Mouse (Mus musculus) liver, adult (tissue): ENCODE data around the gene Maff.

ENCODE experiments used
- GATA4 ChIP-seq: IDR thresholded peaks from 2 replicates; pipeline ENCODE4 v1.6.1; 2014; ENCODE audit warnings: mild to moderate bottlenecking, low read length; ENCODE audit not compliant: insufficient replicate concordance

The Maff gene

DNA sequence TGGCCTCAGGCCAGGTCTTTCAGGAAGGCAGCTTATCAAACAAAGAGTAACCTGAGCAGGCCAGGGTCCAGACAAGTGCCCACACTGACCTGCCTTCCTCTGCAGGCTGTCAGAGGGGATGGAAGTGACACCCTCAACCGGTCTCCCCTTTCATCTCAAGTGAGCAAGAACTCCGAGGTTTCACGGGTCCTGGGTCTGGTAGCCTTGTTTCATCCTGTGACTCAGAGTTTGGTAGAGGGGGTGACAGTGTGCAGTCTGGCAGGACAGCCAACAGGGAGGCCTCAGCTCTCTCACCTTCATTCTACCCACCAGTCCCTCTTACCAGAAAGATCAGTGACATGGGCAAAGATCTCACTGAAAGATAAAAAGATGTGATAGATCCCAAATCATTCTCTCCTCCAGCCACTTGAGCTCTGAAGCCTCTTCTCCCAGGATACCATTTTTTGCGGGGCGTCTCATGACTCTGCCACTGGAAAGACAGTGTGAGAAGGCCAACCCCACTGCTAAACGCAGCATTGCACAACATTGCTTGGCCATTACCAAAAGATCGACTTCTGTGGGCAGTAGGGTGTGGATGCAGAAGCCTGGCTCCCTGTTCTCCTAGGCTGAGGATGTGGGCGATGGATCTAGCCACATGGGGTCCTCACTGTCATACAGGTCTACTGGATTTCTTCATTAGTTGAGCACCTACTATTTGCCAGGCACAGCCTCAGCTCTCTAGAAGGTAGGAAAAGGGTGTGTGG is at the start of gene Maff:
Gene Maff (plus strand): TSS at position 571 of the 743 bp plus-strand sequence.
- no peak for TF ChIP-seq GATA4

DNA sequence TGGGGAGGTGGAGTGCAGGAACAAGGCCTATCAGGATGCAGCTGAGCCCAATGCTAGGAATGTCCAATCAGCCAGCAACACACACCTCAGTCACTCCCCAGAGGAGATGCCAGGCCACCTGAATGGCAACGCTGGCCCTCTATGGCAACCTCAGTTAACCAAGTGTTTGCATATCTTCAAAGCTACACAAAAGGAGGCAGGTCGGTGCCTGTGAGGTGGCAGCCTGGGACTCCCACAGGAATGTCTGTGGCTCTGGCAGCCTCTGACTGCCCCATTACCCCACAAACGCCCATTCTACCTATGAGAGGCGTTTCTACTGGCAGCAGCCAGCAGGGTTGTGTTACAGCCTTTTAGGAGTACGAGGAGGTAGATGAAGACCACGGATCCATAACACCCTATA is 47.9 kb upstream of the Maff start:
- no peak for TF ChIP-seq GATA4

DNA sequence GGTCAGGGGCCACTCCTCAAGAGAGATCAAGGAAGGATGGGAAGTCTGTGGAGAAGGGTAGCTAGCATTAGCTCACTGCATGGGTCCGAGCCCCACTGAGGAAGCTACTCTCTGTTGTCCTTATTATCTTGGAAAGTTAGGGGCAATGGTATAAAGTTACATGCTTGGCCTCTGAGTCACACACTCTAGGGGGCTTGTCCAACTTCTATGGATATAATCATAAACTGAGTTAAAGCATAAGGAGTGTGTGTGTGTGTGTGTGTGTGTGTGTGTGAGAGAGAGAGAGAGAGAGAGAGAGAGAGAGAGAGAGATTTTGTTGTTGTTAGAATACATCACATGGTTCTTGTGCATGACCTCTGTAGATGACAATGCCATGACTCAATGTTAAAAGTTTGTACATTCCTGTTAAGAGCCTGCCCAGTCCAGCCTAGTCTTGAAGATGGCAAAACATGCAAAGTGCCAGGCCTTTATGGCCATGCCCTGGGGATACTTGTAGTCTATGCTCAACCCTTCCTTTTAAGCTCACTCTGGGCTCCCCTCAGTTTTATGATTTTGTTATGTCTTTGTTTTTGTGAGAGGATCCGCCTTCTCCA is 46.8 kb upstream of the Maff start:
- no peak for TF ChIP-seq GATA4

DNA sequence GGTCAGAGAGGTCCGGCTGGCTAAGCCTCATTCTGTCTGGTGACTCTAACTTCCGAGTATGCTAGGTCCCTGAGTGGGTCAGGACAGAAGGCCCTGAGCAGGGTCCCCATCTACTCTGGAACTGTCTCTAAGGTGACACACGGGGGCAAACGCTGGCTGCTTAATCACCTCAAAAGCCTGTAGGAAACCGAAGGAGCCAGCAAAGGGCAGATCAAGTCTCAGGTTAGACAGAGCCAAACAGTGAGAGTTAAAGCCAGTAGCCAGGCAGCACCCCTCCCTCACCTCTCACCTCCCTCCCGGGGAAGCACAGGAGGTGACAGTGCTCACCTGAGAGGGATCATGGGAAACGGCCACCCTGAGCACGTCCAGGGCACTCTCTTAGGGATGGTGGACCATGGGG is 42.7 kb upstream of the Maff start:
- TF ChIP-seq GATA4, result no peak

DNA sequence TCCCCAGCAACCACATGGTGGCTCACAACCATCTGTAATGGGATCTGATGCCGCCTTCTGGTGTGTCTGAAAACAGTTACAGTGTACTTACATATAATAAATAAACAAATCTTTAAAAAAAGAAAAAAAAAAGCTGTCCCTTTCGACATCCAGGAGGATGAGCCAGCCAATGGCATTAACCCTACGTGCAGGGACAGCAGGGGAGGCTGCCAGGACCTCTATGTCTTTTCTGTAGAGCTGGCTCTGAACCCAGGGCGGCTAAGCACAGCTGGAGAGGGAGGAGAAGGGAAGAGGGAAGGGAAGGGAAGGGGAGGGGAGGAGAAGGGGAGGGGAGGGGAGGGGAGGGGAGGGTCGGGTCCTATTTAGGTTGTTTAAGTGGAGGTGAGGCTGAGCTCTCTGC is 41.6 kb upstream of the Maff start:
- no peak for TF ChIP-seq GATA4

DNA sequence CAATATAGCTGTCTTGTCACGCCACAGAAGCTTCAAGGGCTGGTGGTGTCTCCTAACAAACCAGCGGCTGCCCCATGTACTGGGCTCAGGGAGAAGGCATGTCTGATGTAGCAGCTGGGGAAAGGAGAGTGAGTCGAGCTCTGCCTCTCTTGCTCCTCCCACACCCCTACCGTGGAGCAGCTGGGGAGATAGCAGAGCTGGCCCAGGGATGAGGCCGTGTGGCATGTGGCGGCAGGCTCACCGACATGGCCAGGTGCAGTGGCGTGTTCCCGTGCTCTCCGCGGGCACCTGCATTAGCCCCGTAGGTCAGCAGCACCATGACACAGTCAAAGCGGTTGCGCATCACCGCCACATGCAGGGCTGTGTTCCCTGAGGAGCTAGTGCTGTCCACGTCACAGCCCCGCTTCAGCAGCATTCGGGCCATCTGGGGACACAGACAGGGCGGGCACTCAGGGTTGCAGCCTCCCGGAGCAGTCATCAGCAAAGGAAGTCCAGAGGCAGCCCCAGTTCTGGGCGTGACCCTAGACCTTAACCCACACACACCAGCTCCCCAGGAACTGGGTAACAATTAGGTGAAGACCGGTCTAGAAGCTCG is 40.3 kb upstream of the Maff start:
- no peak for TF ChIP-seq GATA4

DNA sequence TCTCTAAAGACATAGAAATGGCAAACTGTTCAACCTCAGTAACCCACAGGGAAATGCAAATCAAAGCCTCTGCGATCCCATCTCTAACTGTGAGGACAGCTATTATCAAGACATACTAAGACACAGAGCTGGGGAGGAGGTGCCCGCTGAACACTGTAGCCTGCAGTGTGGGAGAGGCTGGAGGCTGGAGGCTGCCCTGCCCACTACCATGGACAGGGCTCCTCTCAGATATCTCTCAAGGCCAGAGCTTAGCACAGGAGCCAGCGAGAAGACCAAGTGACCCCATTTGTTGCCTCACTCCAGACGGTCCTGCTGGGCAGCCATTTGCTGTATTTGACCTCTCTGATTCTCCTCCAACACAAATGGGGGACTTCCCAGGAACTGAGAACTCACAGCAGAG is 38.6 kb upstream of the Maff start:
- no peak for TF ChIP-seq GATA4

DNA sequence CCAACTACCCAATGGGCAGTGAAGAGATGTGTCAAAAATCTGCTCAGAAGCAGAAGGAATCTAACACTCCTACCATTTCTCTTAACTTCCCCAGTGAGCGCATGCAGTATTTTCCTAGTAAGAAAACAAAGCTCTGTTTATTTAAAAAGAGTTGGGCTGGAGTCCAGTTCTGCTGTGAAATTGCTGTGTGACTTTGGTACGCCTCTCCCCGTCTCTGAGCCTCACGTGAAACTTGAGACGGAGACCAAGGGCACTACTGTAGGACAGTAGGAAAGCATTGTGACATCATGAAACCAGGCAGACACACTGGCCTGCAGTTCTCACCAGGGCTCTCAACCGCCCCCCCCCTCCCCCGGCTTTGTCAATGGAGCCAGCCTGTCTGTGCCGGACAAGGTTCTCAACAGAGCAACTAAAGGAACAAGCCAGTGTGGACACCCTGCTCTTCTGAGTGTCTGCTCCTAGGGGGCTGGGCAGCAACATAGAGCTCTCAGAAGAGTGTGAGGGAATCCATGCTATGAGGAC is 32.5 kb upstream of the Maff start:
- TF ChIP-seq GATA4, result no peak

DNA sequence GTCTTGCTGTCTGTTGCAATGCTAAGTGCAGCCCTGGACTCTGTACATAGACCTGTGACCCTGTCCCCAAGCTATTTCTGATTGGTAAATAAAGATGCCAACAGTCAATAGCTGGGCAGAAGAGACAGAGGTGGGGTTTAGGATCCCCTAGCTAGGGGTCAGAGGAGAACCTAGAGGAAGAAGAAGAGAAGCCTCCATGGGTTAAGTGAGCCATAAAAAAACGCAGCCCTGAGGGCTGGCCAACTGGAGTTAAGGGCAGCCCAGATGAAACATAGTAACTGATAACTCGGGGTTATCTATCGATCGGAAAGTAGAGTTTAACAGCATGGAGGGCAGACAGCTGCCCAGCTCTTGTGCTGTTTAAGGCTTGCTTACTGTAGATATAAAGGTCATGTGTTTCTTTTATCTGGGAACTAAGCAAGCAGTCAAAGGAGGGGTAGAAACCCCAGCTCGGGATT is 24.7 kb upstream of the Maff start:
- TF ChIP-seq GATA4, result peak; percentile 94

DNA sequence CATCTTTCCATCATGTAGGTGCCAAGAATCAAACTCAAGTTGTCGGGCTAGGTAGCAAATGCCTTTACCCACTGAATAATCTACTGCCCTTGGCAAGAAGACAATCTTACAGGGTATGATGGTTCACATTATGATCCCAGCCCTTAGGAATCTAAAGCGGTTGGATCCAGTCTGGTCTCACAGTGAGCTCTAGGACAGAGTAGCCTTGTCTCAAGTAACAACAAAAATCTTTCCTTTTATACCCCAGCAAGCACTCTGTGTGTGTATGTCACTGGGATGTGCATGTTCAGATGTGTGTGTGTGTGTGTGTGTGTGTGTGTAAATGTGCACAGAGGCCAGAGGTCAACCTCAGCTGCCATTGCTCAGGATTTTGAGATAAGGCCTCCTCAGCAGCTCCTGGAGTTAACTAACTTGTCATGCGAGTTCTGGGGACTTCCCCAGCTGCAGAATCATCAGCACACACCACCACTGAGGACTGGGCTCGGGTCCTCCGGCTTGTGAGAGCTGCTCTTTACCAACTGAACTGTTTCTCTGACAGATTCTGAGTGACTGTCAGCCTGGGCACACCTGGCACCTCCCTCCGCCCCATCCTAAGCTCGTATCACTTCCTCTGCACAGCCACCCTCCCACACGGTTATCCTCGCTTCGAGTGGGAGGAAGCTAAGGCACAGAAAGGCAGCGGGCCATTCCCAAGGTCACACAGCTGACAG is 24.0 kb upstream of the Maff start:
- no peak for TF ChIP-seq GATA4

DNA sequence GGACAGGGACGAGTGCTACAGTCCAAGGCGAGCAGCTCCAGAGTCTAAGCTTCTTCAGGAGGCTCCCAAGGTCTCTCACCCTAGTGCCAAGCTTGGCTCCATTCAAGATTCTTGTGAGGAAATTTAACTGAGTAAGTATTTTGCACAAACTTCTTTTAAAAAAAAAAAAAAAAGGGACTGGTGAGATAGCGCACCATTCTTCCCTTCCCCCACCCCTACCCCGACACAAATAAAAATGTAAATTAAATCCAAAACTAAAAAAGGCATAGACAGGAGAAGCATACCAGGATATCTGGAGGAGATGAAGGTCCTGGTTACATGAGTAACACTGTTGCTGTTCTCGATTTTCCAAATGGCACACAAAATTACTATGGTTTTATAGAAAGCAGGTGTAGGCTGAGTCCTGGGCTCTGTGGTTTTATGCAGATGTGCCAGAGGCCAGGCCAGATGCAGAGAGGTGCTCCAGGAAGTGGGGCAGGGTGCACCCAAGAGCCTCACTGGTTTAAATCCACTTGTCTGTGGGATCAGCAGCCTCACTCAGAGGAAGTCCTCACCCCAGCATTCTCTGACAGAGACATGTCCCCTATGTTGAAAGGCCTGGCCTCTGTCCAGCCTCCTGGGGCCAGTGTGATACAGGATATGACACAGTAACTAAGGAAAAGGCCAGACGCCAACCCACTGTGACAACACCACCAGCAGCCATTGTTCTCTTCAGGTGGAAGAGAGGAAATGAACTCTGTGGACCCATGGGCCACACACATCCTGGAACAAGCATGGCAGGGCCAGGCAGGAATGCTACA is 23.2 kb upstream of the Maff start:
- no peak for TF ChIP-seq GATA4

DNA sequence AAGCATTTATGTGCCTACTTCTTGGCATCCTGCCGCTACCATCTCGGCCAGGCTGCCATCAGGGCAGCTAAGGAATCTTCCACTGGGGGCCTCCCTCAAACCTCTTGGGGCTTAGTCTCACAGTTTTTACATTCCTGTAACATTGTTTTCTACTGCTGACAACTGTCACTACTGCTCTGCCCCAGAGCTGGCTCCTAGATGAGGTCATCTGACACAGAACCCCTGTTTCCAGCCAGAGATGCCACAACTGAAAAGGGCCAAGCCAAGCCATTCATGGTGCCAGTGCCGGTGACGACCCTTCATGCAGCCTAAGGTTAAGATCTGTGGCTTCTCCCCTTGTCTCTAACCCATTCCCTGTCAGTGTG is 22.6 kb upstream of the Maff start:
- no peak for TF ChIP-seq GATA4

DNA sequence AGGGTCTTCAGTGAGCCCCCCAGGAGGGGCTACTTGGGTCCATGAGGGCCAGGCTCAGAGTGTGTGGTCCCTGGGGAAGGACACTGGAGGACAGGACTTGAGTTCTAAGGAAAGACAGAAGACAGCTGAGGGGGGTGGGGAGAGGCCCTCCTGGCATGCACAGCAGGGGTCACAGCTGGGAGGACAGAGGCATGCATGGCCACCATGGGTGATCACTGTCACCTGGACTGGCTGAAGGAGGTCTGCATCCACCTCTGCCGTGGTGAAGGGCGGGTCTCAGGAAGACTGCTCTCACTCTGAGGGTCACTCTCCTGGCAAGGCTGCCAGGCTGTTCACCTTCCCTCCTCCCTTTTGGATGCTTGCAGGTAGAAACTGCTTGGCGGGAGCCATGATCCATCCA is 22.0 kb upstream of the Maff start:
- TF ChIP-seq GATA4, result no peak

DNA sequence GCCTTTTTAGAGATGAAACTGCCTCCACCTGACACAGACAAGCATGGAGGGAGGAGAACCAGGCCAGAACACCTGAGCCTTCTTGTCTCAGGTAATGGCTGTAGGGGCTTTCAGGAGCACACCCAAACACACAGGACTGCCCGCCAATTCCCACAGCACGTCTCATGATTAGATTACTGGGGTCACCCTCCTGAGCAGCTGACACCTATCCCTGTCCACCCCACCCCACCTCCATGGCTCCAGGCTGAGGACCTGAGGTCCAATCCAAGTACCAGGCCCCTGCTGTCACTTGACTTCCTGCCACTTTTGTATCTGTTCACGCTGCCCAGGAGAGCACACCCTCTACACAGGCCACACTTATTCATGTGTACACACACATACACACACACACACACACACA is 20.7 kb upstream of the Maff start:
- no peak for TF ChIP-seq GATA4

DNA sequence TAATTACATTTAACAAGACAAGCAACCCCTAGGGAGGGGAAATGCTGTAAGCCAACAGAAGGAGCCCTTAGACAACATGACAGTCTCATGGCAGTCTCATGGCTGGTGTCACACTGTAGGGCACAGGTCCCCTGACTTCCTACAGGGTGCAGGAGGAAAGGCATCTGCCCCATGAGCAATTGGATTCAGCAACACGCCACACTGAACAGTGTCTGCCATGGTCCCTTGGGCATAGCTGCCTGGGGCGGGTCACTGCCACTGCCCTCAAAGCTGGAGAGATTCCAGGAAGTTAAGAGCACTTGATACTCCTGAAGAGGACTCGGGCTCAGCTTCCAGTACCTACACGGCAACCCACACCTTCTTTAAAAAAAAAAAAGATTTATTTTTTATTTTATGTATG is 20.2 kb upstream of the Maff start:
- no peak for TF ChIP-seq GATA4
